Mouse (Mus musculus): ENCODE measurements around the gene Gm20388.

DNA sequence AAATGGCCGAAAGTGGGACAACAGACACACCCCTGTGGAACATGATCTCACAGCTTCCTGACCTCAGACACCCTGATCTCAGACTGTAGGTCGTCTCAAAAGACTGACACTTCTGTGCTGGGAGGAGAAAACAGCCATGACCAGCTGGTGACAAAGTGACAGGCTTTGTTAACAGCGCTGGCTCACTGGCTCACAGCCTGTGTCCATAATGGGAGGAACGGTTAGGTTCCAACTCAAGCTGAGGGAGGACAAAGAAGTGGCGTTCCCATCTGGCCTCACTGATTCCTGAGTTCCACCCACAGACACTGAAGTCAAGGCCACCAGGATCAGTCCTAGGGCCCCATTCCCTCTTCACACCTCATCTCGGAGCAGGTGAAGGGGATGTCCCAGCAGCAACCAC lies 1527.5 kb downstream of the Gm20388 start:
- TF ChIP-seq CTCF (IDR thresholded peaks at IDR 0.05; ENCODE audit: low read depth, low read length) (no peak), EP300 (IDR thresholded peaks at IDR 0.05; ENCODE audit: insufficient read depth, low read depth, low read length) (no peak), POLR2A (IDR thresholded peaks at IDR 0.05; ENCODE audit: insufficient read depth, low read length) (no peak)

Data from ES-Bruce4 (cell line).